Mouse (Mus musculus) ovary, postnatal 10 days (tissue): ENCODE measurements around the gene Vax2.

Source experiments
- DNase-seq: peaks from one replicate; pipeline ENCODE4 v3.0.0; 2022; ENCODE audit warnings: low spot score

Gene Vax2

DNA sequence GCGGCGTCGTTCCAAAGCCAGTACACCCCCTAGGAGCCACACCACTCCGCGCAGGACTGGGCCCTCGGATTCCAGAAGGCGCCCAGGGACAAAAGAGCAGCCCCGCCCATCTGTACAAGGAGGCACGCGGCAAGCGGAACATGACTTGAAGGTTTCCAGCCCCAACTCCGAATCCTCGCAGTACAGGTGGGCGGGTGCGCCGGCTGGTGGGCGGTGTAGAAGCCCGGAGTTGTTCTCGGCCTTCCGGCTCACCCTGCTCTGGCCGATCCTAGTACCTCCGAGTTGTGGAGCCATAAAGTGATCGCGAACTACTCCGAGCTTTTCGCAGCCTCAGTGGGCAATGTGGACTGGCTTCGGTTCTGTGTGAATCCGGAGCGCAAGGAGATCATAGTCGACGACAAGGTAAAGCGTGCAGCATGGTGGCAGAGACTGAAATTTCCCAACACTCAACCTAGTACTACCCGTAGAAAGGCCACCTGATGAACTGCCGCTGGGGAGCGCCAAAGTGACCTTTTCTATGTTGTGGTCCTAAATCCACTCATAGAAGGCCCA, 51.9 kb downstream of the Vax2 start:
- DNase-seq: no peak

DNA sequence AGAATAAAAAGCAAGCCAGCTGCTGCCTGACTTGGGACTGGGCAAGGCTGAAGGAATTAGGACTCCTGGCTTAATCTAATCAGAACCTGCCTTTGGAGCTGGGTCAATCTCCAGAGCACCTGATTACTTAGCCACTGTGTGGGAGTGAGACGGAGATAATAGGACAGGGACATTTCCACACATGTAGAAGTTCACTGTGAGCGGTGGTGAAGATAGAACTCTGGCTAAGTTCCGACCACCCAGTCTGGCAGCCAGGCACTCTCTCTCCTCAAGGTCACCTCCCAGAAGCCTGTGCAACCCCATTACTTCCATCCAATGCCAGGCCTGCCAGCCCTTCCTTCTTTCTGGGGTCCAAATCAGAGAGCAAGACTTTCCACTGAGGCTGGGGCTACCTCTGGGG, 55.9 kb downstream of the Vax2 start:
- no peak for DNase-seq

DNA sequence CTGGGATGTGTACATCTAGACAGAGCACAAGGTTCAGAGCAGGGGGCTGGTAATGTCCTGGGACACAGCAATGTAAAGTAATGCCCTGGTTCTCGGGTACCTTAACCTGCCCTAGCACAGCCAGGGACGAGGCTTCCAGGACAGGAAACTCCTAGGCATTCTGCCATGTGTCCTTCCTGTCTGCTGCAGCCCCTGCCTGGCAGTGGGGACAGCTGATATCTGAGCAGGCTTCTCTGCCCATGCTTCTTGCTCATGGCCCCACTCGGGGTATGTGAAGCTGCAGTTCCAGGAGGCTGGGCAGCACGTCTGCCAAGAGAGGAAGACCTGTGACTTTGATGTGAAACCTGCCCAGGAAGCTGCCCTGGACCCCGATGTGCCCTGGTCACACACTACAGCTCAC, 57.4 kb downstream of the Vax2 start:
- DNase-seq: no peak

DNA sequence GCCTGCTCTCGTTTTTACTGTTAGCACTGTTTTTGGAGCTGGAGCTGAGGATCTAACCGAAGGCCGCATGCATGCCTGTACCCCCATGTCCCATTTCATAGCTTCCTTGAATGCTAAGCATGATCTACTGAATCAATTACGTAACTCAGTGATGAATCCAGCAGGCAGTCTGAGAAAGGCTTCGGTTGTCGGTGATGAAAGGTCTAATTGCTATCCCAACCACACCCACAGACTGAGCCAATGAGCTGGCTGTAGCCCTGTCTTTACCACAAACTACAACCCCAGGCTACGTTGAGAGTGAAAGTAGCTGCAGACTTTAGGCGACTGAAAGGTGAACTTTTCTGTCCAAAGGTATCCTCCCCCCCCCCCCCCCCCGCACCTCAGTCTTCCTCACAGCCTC, 63.1 kb downstream of the Vax2 start:
- DNase-seq: no peak

DNA sequence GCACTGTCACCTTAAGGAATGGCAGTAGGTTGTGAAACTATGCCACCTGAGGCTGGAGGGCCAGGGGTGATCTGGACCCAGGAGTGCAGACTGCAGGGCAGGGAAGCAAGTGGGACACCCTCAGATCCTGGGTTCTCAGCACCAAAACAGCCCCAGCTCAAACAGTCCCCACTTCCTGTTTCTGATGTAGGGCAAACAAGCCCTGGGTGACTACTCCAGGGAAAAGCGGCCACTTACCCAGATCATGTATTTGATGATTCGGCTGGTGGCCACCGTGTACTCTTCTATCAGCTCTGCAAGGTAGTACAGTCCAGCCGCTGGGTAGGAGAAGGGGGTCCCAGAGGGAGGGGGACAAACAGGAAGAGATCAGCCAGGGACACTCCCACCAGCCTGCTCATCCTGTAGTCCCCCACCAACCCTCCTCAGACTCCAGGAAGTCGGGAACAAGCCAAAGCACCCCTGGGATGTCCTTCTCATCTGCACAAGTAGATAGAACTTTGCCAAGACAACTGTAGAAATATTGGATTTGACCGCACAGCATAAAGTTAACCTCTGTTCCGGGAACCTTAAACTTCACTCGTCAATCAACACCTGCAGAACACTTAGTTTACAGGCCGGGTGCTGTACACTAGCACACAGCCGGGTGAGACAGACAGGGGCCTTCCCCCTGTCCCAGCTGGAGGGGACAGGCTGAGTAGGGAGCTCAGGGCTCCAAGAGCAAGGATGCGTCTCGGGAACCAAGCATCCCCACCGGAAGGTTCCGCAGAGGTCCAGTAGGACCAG, 63.9 kb downstream of the Vax2 start:
- no peak for DNase-seq

DNA sequence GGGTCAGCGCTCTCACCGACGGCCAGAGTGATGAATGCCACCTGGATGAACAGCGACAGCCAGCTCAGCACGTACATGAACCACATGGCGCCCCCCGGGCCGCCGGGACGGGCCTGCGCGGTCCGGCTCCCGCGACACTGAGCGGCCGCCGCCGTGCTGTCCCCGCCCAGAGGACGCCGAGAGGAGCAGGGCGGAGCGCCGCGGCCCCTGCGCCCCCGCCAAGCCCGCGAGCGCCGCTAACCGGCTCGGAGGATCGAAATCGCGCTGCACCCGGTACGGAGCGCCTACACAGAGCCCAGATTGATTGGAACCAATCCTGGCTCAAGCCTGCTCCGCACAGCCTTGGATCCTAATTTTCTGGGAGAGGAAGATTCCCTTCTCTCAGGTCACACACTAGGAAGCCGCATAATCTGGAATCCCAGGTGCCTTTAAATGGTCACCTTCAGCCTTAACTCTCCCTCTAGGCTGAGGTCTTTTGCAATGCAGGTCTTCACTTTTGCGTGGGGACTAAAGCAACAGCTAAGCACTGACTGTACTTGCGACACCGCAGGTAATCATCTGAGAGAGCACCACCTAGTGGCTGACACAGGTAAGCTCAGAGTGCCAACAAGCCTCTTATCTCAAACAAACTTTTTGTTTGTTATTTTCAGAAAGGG, 64.7 kb downstream of the Vax2 start, which contains the start of gene Tex261:
Gene Tex261, minus strand, starts transcription at position 176 of the 656 bp plus-strand sequence.
- DNase-seq: peak; percentile 83

DNA sequence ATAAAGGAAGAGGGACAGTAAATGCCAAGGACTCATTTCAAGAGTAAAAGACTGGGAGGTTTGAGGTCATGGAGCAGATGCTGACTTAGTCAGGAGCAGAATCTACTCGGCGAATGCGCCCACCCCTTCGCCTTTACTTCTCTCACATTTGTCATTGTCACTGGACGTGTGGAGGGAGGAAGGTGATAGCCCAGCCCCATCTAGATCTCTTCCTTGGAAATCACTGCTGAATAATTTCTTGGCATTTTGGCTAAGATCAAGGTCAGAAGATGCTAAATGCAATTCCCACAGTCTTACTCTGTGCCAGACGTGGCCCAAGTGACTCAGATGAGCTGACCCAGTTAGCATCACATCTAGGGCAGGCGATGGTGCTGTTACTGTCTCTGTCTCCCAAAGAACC, 67.2 kb downstream of the Vax2 start:
- DNase-seq: no peak

DNA sequence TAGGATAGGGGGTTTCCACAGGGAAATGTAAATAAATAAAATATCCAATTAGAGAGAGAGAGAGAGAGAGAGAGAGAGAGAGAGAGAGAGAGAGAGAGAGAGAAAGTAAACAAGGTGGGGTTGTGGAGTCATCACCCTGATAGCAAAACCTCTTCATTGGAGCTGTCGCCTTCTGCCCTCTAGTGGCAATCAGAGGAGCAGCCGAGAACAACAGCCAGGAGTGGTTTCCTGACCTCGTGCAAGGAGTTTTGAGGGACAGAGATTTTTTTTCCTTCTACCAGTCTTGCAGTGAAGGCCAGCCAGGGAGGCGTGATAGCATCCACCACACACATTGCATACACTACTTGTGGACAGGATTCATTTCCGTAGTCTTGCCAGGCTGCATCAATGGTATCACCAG, 68.0 kb downstream of the Vax2 start:
- DNase-seq: no peak

DNA sequence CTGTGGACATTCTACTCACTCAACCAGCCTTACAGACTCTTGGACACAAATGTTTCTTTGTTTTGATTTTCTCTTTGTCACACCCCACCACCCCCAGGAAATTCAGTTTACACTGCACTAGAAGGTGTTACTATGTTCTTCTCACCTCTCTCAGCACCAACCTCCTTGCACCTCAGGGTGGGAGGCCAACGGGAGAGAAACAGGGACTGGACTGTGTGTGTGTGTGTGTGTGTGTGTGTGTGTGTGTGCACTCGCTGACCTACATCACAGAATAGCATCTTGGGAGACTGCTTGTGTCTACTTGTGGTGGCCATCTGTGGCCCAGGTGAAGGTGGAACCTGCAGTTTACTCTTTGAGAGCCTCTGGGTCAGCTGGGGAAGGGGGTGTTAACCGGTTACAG, 75.4 kb downstream of the Vax2 start:
- no peak for DNase-seq
